ENCODE assay signal across 9 mouse cellular contexts in the genomic region with DNA sequence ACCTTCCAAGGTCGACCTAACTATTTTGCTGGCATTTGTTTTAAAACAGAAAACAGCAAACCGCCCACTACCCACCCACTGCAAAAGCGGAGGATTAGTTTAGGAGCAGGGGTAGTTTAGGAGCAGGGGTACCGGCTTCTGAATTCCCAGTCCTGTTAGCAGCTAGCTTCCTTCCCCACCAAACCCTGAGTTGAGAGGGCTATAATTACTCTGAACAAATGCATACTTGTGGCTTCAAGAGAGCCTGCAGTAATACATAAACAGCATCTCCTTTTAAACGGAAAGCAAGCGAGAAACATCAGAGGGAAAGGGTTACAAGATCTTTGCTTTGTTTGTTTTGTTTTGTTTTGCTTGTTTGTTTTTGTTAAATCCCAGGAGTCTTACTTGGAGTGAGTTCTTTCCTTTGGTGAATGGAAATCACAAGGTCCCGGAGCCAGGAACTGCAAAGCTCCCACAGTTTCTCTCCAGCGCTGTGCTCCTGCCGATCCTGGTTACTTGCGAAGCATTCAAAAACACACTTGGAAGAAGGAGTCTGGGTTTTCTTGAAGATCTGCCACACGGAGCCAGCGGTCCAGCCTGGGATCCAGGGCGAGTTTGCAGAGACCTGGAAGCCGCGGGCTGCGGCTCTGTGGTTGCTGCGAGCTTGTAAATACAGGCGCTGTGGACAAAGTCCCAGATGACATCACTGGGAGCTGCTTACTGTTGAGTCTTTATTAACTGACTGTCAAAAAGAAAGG.
A peak's percentile ranks its signal among the peaks of the same experiment; 100 is the strongest.
DNase-seq lines count a peak whose midpoint lies in the region; ATAC-seq lines count a peak whose summit lies in the region.
"Had no signal": no experiment of that assay in that cellular context is flagged by ENCODE, and none has a peak within 500 bp of the region (broad histone marks: within the 10 kb centered on the region; RNA-seq: fewer than 3 reads in every experiment).

No protein-coding gene starts in this region.

- 3% methylated on average over 18 of the region's 18 CpGs for WGBS in embryonic facial prominence, embryonic 12.5 days
- 5% methylated on average over 18 of the region's 18 CpGs for WGBS in intestine, embryonic 15.5 days
- WGBS in stomach, embryonic 14.5 days = 6% methylated on average over 18 of the region's 18 CpGs

- intact Hi-C loops in left cerebral cortex, postnatal 10 days (cut with DNase I) = loop anchor here (5.0 kb wide), 1 partner anchor 90 kb away; no protein-coding TSS in a partner anchor

- peak overlapping the region; percentile 56 for H3K4me2 ChIP-seq in embryonic facial prominence, embryonic 12.5 days (replicated peaks)
- H3K4me2 ChIP-seq in intestine, embryonic 15.5 days (replicated peaks) = peak overlapping the region; percentile 58
- H3K4me2 ChIP-seq in stomach, embryonic 14.5 days (replicated peaks; ENCODE audit: low read depth, low read length) = peak overlapping the region; percentile 51

- no peaks in the 10 kb centered on the region for H3K36me3 ChIP-seq in embryonic facial prominence, embryonic 12.5 days
- H3K36me3 ChIP-seq in intestine, embryonic 15.5 days = no peaks in the 10 kb centered on the region
- no peaks in the 10 kb centered on the region for H3K36me3 ChIP-seq in stomach, embryonic 14.5 days (ENCODE audit: control insufficient read depth, insufficient read depth, low read length)

- peak; percentile 58; the same call in 1 of the 2 replicates for ATAC-seq in embryonic facial prominence, embryonic 12.5 days (ENCODE audit: insufficient number of reproducible peaks, insufficient read depth, low FRiP score, low TSS enrichment)
- peak; percentile 95 for ATAC-seq in intestine, embryonic 15.5 days
- ATAC-seq in stomach, embryonic 14.5 days (ENCODE audit: insufficient number of reproducible peaks, insufficient read depth, low FRiP score, low read depth) = 0 out of 2 replicates have a peak, but pooled peaks have one; percentile 61
- ATAC-seq in monocyte, adult 5-6 weeks (replicated peaks; ENCODE audit: insufficient number of reproducible peaks, low FRiP score, low TSS enrichment, poor library complexity, severe bottlenecking) = no peak

- H3K4me1 ChIP-seq in brown adipose tissue, adult 24 weeks (ENCODE audit: control insufficient read depth, insufficient read depth, insufficient read length, low read length) = no peaks in the 10 kb centered on the region; the same call in 1 of the 2 replicates
- peaks cover 10% of the 10 kb centered on the region; the same call in 1 of the 2 replicates for H3K4me1 ChIP-seq in embryonic facial prominence, embryonic 12.5 days
- H3K4me1 ChIP-seq in intestine, embryonic 15.5 days (replicated peaks) = peaks cover 3% of the 10 kb centered on the region; the same call in 1 of the 2 replicates
- no peaks in the 10 kb centered on the region for H3K4me1 ChIP-seq in stomach, embryonic 14.5 days (ENCODE audit: control insufficient read depth, insufficient read depth, low read length)

- H3K27ac ChIP-seq in brown adipose tissue, adult 24 weeks (replicated peaks; ENCODE audit: low read depth, low read length) = no peak overlapping the region
- peak overlapping the region; percentile 20; the same call in 1 of the 2 replicates for H3K27ac ChIP-seq in embryonic facial prominence, embryonic 12.5 days
- H3K27ac ChIP-seq in intestine, embryonic 15.5 days = no peak overlapping the region
- H3K27ac ChIP-seq in stomach, embryonic 14.5 days (ENCODE audit: low read length) = no peak overlapping the region

- DNase-seq in heart, adult 11 months = peak; percentile 93
- peak; percentile 56 to 64 for DNase-seq in left cerebral cortex, postnatal 10 days (ENCODE audit: extremely low spot score in 1 of 2, low spot score in 2 of 2)
- peak; percentile 48 to 61 for DNase-seq in lung, postnatal 4 days

- peak overlapping the region; percentile 28; the same call in 1 of the 2 replicates for H3K9ac ChIP-seq in embryonic facial prominence, embryonic 12.5 days
- H3K9ac ChIP-seq in intestine, embryonic 15.5 days = peak overlapping the region; percentile 38
- no peak overlapping the region for H3K9ac ChIP-seq in stomach, embryonic 14.5 days (replicated peaks; ENCODE audit: low read depth, low read length)

- H3K27me3 ChIP-seq in embryonic facial prominence, embryonic 12.5 days = peaks cover 12% of the 10 kb centered on the region
- no peaks in the 10 kb centered on the region; the same call in 1 of the 2 replicates for H3K27me3 ChIP-seq in intestine, embryonic 15.5 days (replicated peaks)
- H3K27me3 ChIP-seq in stomach, embryonic 14.5 days (ENCODE audit: control insufficient read depth, insufficient read depth, low read length) = no peaks in the 10 kb centered on the region

- peak overlapping the region; percentile 52 for H3K4me3 ChIP-seq in brown adipose tissue, adult 24 weeks (ENCODE audit: insufficient read depth, low read depth, low read length)
- H3K4me3 ChIP-seq in embryonic facial prominence, embryonic 12.5 days = peak overlapping the region; percentile 32
- peak overlapping the region; percentile 36 for H3K4me3 ChIP-seq in intestine, embryonic 15.5 days (replicated peaks)
- H3K4me3 ChIP-seq in stomach, embryonic 14.5 days (ENCODE audit: low read depth, low read length) = peak overlapping the region; percentile 20
- H3K4me3 ChIP-seq: erythroblast, embryonic 14.5 days had no signal

- H3K9me3 ChIP-seq in embryonic facial prominence, embryonic 12.5 days = no peaks in the 10 kb centered on the region
- no peaks in the 10 kb centered on the region for H3K9me3 ChIP-seq in intestine, embryonic 15.5 days
- no peaks in the 10 kb centered on the region for H3K9me3 ChIP-seq in stomach, embryonic 14.5 days (ENCODE audit: control insufficient read depth, low read depth, low read length)
